Mouse (Mus musculus) embryo, embryonic 10.5 days (tissue): ENCODE data around the gene Rnpepl1.

Experiments used
- DNase-seq: peaks from one replicate; pipeline ENCODE4 v3.0.0-alpha.2; 2015; ENCODE audit warnings: low spot score

The Rnpepl1 gene

DNA sequence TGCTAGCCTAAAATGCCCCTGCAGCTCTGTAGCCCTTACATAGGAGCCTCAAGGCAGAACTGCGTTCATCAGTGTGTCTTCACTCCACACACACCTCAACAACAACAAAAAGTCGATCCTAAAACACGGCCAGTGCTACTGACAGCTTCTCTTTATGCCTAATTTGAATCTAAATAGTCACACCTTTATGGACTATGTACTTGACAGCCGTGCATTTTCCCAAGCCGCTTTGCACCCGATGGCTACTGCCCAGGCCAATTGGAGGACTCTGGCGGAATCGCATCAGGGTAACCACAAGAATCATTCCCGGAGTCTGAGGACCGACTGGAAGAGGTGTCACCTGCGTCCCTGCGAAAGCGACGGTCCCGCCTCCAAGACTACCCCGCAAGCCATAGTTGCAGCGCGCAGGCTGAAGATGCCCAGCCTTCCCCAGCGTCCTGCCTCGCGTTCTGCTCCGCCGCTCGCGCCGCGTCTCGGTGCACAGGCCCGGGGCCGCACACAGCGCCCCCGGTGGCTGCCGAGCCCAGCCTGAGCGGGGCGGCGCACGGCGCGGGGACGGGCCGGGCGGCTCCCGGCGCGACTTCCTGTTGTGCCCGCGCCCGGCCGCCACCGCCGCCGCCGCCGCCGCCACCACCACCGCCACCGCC is at the start of gene Rnpepl1:
Gene Rnpepl1 (plus strand): TSS at position 545 of the 647 bp plus-strand sequence.
- peak; percentile 84 for DNase-seq

DNA sequence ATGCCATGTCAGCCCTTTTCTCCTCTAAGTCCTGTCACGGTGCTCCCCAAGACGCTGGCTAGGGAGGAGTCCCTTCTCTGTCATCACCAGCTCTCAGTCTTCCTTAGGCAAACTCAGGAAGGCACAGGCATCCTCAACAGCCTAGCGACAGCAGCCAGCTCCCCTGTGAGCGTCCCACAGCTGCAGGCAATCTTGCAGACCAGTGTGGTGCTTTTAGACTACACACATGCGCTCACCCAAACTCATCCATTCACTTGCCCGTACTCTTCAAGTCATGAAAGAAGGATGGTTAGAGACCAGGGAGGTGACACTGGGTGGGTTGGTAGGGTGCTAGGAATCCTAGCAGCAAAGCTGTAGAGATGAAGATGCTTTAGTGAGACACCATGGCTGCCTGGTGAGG is 49.1 kb upstream of the Rnpepl1 start:
- no peak for DNase-seq

DNA sequence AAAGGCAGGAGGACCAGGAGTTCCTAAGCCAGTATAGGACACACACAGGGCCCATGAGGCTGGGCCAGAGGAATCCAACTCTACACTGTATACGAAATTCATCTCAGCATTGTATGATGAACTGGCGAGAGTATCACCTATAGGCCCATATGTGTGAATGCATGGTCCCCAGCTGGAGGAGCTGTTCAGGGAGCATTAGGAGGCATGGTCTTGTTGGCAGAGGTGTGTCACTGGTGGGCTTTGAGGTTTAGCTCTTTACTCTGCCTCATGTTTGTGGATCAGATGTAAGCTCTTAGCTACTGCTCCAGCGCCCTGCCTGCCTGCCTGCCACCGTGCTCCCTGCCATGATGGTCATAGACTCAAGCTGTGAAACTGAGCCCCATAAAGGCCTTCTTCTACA is 47.3 kb upstream of the Rnpepl1 start:
- no peak for DNase-seq

GRCm38 (mm10) chr1:92866170-92866569 is 44.4 kb upstream of the Rnpepl1 start:
- no peak for DNase-seq

DNA sequence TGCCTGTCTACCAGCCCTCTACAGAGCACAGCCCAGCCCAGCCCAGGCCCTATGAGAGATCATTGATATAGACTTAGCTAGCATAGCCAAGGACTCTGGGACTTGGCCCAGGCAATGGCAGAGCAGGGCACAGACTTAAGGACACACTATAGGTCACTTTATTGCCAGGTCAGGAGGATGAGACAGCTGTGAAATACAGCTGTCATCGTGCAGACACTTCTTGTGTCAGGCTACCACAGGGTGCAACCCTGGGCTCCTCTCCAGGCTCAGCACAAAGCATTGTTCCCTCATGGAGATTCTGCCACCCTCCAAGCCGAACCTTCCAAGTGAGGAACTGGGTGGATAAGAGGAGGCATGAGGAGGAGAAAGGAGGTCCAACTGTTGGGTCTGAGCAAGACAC is 40.6 kb upstream of the Rnpepl1 start:
- DNase-seq = no peak

DNA sequence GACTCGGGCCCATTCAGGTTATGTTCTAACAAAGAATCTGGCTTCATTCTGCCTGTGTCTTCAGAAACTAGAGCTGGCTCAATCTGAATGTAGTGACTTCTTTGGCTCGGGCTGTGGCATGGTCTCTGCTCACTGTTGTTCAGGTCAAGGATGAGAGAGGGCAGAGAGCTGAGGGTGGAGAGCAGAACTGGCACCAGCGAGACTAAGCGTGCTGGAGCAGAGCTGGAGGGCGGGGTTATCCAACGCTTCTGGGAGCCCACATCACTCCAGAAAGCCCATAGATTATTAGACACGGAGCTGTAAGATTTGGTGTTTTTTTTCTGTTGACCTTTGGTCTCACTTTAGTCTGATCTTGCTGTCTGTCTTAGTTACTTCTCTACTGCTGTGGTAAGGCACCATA is 37.9 kb upstream of the Rnpepl1 start:
- DNase-seq = no peak

DNA sequence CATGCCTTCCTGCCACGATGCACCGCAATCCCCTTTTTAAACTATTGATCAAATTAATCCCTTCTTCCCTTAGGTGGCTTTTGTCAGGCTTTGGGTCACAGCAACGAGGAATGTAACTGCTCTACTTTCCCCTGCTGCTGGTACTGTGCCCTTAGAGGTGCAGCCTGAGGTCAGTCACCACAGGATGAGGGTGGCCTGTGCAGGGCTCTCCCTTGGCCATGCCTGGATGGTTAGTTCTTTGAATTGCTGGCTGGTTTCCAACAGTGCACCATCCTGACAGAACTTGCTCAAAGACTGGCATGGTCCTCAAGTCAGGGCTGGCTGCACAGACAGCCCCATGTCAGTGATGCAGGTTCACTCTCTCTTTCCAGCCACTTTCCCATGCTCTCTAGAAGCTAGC is 36.6 kb upstream of the Rnpepl1 start:
- DNase-seq = no peak

DNA sequence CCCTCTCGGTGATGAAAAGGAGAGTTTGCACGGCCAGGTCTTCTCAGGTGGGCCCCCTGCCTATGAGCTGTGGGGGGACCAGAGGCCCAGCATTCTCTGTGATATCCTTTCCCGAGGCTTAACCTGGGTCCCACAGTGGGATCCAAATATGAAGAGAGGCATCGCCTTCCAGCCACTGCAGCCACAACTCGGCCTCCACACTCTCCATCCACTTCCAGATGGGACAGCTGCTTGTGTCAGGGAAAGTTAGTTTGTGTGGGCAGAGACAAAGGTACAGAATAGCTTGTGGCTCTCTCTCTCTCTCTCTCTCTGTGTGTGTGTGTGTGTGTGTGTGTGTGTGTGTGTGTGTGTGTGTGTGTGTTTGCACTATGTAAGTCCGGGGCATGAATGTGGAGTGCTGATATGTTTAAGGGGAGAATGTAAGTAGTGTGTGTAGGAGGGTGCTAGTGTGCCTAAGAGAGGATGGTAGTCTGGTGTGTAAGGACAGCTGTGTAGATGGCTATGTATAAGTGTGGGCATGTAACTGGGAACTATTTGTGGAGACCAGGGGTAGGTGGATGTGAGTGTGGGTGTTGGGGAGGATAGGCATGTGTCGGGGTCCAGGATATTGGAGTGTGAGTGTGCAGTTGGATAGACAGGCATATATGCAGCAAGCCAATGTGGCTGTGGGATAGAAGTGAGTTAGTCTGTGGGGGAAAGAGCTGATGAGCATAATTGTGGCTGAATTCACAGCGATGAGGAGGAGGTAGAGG is 35.0 kb upstream of the Rnpepl1 start:
- DNase-seq = no peak

DNA sequence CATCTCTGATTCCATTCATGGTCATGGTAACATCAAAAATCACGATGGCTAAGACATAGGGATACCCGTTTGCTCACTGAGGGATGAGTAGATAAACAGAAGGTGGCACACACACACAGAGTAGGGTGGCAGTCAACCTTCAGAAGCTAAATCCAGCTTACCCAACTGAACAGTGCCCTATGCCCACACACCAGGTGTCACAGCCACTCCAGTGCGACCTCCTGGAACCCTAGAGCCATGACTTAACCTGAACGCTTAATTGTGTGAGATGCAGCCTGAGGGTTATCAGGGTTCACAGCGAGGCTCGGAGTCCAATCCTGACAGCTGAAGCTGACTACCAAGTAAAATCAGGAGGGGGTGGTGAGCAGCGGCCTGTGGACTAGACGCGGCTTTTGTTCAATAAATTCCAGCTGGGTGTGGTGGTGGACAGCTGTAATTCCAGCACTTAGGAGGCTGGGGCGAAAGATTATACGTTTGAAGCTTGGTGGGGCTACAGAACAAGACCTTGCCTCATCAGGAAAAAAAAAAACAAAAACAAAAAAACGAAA is 33.1 kb upstream of the Rnpepl1 start:
- DNase-seq = no peak

DNA sequence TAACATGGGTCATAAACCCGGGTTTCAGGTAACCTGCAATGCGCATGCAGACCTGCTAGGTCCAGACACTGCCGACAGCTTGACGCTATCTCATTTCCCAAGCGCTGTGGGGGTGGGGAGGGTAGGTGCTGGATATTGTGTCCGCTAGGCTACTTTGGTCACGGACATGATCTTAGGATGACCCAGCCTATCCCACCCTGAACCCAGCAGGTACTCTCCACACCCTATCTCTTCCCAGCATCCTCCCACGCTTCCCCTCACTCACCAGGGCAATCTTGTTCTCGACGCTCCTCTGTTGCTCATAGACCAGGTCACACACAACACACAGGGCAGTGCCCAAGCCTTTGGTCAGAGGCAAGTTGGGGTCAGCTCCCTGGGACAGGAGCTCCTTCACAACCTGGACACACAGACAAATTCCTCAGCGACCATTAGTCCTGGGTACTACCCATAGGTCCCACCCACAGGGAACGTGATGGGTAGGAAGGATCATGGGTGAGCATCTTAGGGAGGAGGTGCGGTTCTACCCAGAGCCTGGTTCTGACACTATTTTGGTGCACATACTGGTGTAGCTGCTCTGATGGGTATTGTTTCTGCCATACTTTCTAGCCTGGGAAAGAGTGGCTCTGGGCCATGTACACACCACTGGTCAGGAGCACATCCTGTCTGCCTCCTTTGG is 32.4 kb upstream of the Rnpepl1 start:
- DNase-seq = no peak

DNA sequence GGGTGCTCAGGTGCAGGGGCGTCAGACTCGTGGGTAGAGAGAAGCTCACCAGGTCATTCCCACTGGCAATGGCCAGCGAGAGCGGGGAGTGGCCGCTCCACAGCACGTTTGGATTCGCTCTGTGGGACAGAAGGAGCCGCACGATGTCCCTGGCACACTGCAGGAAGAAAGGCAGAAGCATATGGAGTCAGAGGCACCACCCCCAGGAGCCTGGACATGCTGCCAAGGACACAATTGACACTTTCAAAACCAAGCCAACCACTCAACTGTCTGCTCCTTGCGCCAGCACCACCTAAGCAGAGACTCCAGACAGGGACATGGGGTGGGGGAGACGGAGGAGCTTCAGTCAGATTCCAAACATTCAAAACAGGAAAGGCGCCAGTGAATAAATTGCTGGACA is 31.3 kb upstream of the Rnpepl1 start:
- no peak for DNase-seq

GRCm38 (mm10) chr1:92880101-92880500 is 30.5 kb upstream of the Rnpepl1 start:
- DNase-seq = no peak

DNA sequence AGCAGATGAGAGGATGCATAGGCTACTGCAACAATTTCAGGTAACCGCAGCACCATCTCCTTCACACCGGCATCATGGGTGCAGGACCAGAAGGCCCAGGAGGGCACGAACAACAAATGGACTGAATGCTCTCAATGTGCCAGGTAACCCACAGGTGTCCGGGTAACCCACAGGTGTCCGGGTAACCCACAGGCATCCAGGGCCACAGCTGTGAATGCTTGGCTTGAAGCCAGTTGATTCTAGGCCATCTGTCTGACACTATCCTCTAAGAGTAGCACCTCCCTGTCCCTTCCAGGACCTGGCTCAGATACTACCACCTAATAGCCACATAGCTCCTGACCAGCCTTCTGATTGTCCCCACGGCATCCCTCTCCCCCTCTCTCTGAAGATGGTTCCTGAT is 28.6 kb upstream of the Rnpepl1 start:
- DNase-seq = no peak

DNA sequence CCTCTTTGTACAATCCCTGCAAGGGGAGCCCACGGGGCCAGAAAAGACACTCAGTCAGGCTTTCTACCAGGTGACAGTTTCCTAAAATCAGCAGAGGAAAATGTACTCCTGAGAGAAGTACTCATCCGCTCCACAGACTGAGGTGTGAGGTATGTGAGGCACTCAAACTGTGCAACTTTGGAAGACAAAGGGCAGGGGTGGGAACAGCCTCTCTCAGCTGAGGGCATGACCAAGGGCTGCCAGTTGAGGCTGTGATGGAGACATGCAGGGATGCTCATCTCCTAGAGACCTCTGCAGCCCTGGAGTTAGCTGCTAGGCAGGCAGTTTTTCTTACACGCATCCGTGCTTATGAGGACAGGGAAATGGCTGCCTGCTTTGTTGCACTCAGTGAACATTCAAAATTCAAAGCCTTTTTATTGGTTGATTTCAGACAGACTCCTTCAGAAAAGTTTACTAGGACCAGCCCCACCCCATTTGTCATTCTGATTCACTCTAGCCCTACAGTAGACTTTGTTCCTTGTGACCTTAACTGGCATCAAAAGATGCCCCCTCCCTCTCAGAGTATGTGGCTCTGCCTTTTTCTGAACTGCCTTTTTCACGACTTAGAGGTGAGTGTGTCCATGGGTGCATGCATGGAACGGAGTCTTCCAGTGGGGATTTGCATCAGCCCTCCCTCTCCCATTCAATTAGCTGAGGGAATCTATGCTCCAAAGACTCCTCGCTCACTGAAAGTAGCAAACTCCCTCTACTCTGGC is 21.5 kb upstream of the Rnpepl1 start:
- DNase-seq = no peak

GRCm38 (mm10) chr1:92892791-92893190 is 17.8 kb upstream of the Rnpepl1 start:
- no peak for DNase-seq

- no peak for DNase-seq
Observed at GRCm38 (mm10) chr1:92893896-92894295, 16.7 kb upstream of the Rnpepl1 start.

DNA sequence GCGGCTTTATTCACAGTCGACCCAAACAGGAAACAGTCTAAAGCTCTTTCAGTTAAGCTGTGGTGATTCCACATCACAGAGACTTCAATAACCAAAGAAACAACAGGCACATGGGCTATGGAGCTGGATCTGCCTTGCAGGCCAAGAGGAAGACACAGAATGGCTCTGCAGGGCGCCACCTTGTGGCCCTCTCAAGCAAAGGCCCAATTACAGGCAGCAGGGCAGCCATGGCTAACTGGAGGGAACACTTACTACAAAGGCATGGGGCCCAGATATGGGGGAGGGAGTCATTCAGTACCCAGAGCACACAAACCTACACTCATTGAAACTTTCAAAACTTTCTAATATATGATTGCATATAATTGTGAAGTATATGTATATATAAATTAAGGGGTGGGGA is 15.5 kb upstream of the Rnpepl1 start:
- peak; percentile 91 for DNase-seq

DNA sequence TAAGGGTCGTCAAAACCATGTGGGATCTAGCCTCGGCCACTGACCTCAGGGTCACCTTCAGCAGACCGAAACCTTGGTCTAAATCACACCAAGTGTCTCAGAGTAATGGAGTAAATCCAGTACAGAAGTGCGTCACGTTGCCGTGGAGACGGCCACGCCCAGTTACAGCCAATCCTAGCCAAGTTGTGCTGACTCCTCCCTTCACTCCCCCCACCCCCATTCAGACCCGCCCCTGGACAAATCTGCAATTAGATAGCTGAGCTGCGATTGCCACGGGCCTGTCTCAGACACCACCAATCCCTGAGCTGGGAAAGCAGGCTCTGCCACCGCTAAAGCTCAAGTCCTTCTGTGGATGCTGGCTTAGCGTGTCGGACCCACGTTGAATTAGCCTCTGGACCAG is 7.8 kb upstream of the Rnpepl1 start, which contains the start of gene Ankmy1:
Gene Ankmy1 (minus strand): TSS at position 121 of the 400 bp plus-strand sequence.
- peak; percentile 88 for DNase-seq

DNA sequence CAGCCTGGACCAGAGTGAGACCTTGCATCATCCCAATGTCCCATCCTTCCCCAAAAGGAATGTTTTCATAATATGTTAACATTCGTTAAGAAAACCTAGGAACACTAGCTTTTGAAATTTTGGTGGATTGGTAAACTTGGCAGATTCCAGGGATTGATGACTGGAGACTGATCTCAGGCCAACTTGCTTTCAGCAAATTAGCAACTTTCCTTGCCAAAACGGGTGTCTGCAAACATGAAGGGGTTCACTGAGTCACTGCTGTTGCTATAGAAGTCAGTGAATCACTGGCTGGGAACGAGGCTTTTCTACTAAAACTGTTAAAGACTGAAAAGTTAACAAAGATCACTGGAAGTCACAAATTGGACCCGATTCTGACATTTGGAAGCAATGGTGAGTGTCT is 7.0 kb upstream of the Rnpepl1 start:
- DNase-seq = no peak

DNA sequence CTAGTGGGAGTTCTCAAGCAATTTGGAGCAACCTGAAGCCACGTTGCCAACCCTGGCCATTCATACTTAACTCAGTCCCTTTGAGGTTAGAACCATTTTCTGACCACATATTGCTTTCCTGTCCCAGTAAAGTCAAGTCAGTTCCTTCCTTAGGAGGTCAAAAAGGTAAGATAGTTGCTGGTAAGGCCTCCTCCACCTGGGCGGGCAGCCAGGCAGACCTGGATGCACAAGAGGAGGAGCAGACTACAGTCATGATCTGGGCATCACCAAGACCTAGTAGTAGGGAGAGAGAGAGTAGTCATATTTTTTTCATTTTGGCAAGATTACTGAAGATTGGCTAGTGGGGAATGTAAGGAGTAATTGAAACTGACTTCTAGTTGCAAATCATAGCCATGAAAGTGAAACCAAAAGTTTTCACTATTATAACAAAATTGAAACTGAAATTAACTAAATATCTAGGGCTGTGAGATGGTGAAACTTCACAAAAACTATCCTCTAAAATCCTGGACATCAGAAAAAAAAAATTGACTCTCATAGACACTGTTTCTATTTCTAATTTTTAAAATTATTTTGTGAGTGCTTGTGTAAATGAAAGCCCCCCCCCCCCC is 4.8 kb upstream of the Rnpepl1 start:
- no peak for DNase-seq

DNA sequence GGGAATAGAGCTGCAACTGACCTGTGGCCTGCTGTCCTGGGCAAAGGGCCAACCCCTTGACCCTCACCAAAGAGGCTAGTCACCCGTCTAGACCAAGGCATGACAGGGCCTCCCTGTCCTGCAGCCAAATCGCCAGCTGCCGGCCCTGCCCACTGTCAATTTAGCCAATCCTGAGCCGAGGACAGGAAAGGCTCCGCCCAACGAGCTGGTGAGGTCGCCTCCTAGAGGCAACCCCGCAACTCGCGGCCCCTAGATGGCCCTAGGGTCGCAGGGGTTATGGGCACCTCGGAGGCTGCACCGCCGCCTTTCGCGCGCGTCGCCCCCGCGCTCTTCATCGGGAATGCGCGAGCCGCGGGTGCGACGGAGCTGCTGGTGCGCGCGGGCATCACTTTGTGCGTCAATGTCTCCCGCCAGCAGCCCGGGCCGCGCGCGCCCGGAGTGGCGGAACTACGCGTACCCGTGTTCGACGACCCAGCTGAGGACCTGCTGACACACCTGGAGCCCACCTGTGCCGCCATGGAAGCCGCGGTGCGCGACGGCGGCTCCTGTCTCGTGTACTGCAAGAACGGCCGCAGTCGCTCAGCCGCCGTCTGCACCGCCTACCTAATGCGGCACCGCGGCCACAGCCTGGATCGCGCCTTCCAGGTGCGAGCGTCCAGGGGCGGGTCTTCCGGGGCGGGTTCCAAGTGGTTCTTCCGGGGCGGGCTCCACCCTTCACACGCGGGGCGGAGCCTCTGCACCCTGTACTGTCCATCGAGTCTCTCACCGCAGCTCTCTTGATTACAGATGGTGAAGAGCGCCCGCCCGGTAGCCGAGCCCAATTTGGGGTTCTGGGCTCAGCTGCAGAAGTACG is 3.6 kb upstream of the Rnpepl1 start, which contains the start of gene Dusp28:
Gene Dusp28 (plus strand): TSS at position 203 of the 853 bp plus-strand sequence.
- peak; percentile 95 for DNase-seq
